Mouse (Mus musculus): ENCODE data around the gene Defb47. TPM values are rescaled to one million over a fixed set of nuclear protein-coding genes. Genes with fewer than 3 reads are reported as not detected.

The Defb47 gene
- polyA plus RNA-seq, 1 experiment, result not detected

DNA sequence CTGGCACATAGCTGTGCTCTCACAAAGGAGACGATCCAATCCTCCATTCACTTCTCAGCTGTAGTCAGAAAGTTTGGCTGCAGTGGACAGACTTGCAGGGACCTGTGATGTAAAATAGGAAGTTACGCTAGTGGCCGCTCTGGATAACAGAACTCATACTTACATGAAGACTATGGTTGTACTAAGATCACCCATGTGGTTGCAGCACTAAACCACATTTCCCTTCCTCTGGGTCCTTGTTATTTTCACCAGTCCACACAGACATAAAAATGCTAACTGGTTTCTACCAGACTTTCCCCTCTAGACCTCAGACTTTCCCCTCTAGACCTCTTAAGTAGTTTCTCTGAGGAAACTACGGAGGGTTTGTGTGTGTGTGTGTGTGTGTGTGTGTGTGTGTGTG, 1.1 kb downstream of the Defb47 start:
- TF ChIP-seq CTCF (IDR thresholded peaks at IDR 0.05; ENCODE audit: borderline replicate concordance, insufficient read depth, low read length), result no peak
- TF ChIP-seq POLR2A (IDR thresholded peaks at IDR 0.05; ENCODE audit: low read depth, low read length), result no peak
- Histone ChIP-seq H3K4me1 (ENCODE audit: control insufficient read depth, insufficient read depth, low read length) (no peaks in the 10 kb centered on the region; the same call in 1 of the 2 replicates), H3K4me3 (ENCODE audit: insufficient read depth, low read length) (no peak overlapping the region), H3K27ac (ENCODE audit: insufficient read depth, low read length) (no peak overlapping the region)

DNA sequence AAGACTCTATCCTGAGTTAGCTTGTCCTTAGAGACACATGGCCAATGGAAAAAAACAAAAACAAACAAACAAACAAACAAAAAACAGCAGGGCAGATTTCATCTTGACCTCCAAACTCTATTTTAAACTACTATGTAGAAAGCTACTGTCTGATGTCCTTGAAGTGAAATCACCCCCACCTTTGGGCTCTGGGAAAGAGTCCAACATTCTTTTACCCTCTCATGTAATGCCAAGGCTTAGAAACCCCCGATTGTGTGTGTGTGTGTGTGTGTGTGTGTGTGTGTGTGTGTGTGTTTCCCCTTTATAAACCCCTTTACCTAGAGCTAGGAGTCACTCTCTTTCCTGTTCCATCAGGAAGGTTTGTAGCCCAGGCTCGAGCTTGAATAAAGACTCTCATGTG, 4.7 kb downstream of the Defb47 start:
- TF ChIP-seq POLR2A (IDR thresholded peaks at IDR 0.05; ENCODE audit: low read depth, low read length) (no peak), CTCF (IDR thresholded peaks at IDR 0.05; ENCODE audit: borderline replicate concordance, insufficient read depth, low read length) (no peak)
- no peak overlapping the region for H3K4me3 ChIP-seq (ENCODE audit: insufficient read depth, low read length)
- no peaks in the 10 kb centered on the region; the same call in 1 of the 2 replicates for H3K4me1 ChIP-seq (ENCODE audit: control insufficient read depth, insufficient read depth, low read length)
- H3K27ac ChIP-seq (ENCODE audit: insufficient read depth, low read length), result no peak overlapping the region

DNA sequence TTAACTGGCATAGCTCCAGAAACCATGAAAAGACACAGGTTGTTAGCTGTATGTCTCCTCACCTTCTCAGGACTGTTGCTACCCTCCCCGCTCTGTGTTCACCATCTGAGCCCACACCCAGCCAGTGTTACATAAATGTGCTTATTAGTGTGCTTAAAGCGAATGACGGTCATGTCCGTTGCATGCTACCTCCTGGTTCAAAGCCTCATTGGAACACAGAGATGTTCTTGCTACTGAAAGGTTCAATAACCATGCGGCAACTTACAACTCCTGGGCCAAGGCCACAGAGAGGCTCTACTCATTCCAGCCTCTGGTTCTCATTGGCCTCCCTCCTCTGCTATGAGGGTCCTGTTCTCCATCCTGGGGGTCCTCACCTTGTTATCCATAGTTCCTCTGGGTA, 13.6 kb downstream of the Defb47 start, which contains the start of gene Defb43:
Gene Defb43, plus strand, starts transcription at position 301 of the 400 bp plus-strand sequence.
- H3K4me3 ChIP-seq (ENCODE audit: insufficient read depth, low read length), result no peak within 1 kb of the TSS
- TF ChIP-seq POLR2A (IDR thresholded peaks at IDR 0.05; ENCODE audit: low read depth, low read length), result no peak
- TF ChIP-seq CTCF (IDR thresholded peaks at IDR 0.05; ENCODE audit: borderline replicate concordance, insufficient read depth, low read length), result no peak

DNA sequence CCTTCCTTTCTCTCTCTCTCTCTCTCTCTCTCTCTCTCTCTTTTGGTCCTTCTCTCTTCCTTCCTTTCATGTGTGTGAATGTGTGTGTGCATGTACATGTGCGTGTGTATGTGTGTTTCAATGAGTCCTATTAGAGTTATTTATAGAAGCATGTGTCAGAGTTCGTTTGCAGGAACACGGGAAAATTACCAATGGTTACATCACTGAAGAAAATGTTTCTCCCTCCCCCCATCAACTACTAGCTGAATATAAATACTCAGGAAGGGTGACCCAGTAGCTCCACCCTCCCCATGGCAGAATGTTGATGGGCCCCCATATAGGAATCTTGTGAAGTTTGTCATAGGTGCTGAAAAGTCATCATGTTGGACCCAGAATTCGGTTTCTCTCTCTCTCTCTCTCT, 15.2 kb downstream of the Defb47 start:
- TF ChIP-seq CTCF (IDR thresholded peaks at IDR 0.05; ENCODE audit: borderline replicate concordance, insufficient read depth, low read length) (no peak), POLR2A (IDR thresholded peaks at IDR 0.05; ENCODE audit: low read depth, low read length) (no peak)
- H3K27ac ChIP-seq (ENCODE audit: insufficient read depth, low read length), result 0 out of 2 replicates have a peak overlapping the region, but pooled peaks have one; percentile 0

More for the DNA sequence above, 13.6 kb downstream of the Defb47 start, which contains the start of gene Defb43:
- Histone ChIP-seq H3K4me1 (ENCODE audit: control insufficient read depth, insufficient read depth, low read length) (peaks cover 5% of the 10 kb centered on the region), H3K27ac (ENCODE audit: insufficient read depth, low read length) (no peak within 1 kb of the TSS)

DNA sequence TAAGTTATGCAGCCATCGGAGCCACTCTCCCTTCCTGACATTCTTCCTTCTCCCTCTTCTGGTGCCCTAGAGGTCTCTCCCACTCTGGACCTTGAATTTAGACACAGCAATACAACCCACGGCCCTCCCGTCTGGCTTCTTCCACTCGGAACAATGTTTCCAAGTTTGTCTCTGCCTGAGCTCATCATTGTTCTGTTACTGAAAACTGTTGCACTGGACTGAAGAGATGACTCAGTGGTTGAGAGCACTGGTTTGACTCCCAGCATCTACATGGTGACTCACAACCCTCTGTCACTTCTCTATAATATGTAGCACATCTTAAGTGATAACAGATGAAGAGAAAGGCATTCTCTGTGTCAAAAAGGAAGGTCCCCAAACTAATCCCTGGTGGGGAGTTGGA, 16.8 kb downstream of the Defb47 start:
- H3K4me3 ChIP-seq (ENCODE audit: insufficient read depth, low read length), result no peak overlapping the region
- peaks cover 5% of the 10 kb centered on the region for H3K4me1 ChIP-seq (ENCODE audit: control insufficient read depth, insufficient read depth, low read length)
- TF ChIP-seq CTCF (IDR thresholded peaks at IDR 0.05; ENCODE audit: borderline replicate concordance, insufficient read depth, low read length) (no peak), POLR2A (IDR thresholded peaks at IDR 0.05; ENCODE audit: low read depth, low read length) (no peak)
- H3K27ac ChIP-seq (ENCODE audit: insufficient read depth, low read length), result peak overlapping the region; percentile 85

More for the DNA sequence above, 15.2 kb downstream of the Defb47 start:
- Histone ChIP-seq H3K4me3 (ENCODE audit: insufficient read depth, low read length) (no peak overlapping the region), H3K4me1 (ENCODE audit: control insufficient read depth, insufficient read depth, low read length) (peaks cover 5% of the 10 kb centered on the region)

DNA sequence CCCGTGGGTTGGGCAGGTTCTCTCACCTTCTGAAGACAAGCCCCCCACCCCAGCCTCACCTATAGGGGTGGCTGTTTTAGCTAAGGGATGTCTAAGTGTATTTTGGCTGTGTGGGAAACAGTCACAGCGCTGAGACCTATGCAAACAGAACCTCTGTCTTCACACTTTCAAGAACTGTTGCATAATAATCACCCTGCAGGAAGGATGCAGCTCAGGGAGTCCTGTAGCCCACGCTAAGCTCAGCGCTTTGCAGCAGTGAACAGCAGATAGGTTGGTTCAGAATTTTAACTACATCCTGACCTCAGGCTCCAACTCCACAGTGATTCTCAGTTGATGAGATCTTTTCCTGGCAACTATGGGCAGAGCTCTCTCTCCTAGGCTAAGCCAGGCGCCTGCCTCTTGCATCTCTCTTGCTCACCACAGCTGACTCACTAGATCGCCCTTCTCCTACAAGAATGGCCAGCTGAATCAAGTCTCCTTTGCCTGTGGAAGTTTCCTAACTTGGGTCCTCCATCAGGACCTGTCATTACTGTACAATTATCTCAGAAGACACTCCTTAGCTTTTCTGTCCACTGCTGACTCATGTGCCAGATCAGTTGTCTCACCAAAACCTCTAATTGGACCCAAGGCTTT, 22.8 kb downstream of the Defb47 start:
- Histone ChIP-seq H3K4me3 (ENCODE audit: insufficient read depth, low read length) (no peak overlapping the region), H3K4me1 (ENCODE audit: control insufficient read depth, insufficient read depth, low read length) (peaks cover 9% of the 10 kb centered on the region; the same call in 1 of the 2 replicates), H3K27ac (ENCODE audit: insufficient read depth, low read length) (peak overlapping the region; percentile 88)
- TF ChIP-seq CTCF (IDR thresholded peaks at IDR 0.05; ENCODE audit: borderline replicate concordance, insufficient read depth, low read length) (no peak), POLR2A (IDR thresholded peaks at IDR 0.05; ENCODE audit: low read depth, low read length) (no peak)

DNA sequence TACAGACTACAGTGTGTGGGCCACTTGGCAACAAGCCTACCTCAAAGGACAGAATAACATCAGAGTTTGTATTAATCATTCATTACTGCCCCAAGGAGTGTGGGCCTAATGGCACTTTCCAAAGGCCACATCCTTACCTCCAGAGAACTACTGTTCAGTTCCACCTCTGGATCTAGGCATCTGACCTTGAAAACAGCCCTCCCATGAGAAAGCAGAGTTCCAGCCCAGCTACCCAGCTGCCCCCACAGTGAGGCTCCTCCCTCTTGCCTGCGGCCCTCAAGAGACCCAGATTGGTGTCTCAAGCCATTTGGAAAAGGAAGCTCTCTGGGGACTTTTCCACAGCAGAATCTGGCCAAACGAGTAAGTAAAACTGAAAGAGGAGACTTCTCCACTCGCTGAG, 48.8 kb downstream of the Defb47 start, which contains the start of gene Defb42:
Gene Defb42, plus strand, starts transcription at position 301 of the 400 bp plus-strand sequence.
- Histone ChIP-seq H3K4me1 (ENCODE audit: control insufficient read depth, insufficient read depth, low read length) (no peaks in the 10 kb centered on the region), H3K27ac (ENCODE audit: insufficient read depth, low read length) (no peak within 1 kb of the TSS), H3K4me3 (ENCODE audit: insufficient read depth, low read length) (no peak within 1 kb of the TSS)
- TF ChIP-seq CTCF (IDR thresholded peaks at IDR 0.05; ENCODE audit: borderline replicate concordance, insufficient read depth, low read length) (no peak), POLR2A (IDR thresholded peaks at IDR 0.05; ENCODE audit: low read depth, low read length) (no peak)

DNA sequence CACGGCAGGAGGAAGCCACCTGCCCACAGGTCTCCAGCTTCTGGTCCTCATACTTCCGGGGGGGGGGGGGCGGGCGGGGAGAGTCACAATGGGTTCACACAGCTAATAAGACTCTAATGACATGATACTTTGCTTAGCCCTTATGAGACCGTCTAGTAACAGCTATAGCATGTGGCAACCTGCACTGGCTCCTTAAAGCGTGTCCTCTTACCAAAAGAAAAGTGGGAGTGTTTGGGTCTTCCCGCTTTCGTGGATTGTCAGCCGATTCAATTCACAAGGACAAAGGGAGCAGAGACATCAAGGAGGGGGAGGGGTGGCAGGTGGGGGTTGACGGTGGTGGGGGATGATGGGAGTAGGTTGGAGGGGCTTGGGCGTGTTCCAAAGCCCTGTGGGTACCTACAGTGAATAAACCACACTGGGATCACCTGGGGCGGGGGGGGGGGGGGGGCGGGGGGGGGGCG, 52.1 kb downstream of the Defb47 start, which contains the start of gene Defb30:
Gene Defb30, minus strand, starts transcription at position 51 of the 461 bp plus-strand sequence.
- no peak within 1 kb of the TSS for H3K4me3 ChIP-seq (ENCODE audit: insufficient read depth, low read length)
- no peaks in the 10 kb centered on the region for H3K4me1 ChIP-seq (ENCODE audit: control insufficient read depth, insufficient read depth, low read length)
- no peak within 1 kb of the TSS for H3K27ac ChIP-seq (ENCODE audit: insufficient read depth, low read length)
- no peak for TF ChIP-seq POLR2A (IDR thresholded peaks at IDR 0.05; ENCODE audit: low read depth, low read length)
- no peak for TF ChIP-seq CTCF (IDR thresholded peaks at IDR 0.05; ENCODE audit: borderline replicate concordance, insufficient read depth, low read length)

Other genes with a start within 250 kb of the Defb47 start
- gene Ints6, start 236.9 kb upstream of the Defb47 start, polyA plus RNA-seq (2011; ENCODE audit: insufficient read length, low read depth, missing spikeins), result 37.9 and 39.1 TPM in 2 replicates
- gene Wdfy2, start 160.4 kb upstream of the Defb47 start, polyA plus RNA-seq (2011; ENCODE audit: insufficient read length, low read depth, missing spikeins), result 15.1 and 17.5 TPM in 2 replicates
- not detected in 2 replicates for gene Defb48, start 13.6 kb upstream of the Defb47 start, polyA plus RNA-seq (2011; ENCODE audit: insufficient read length, low read depth, missing spikeins)
- not detected in 2 replicates for gene Defb43, start 13.7 kb downstream of the Defb47 start, polyA plus RNA-seq (2011; ENCODE audit: insufficient read length, low read depth, missing spikeins)
- gene Defb42, start 48.9 kb downstream of the Defb47 start, polyA plus RNA-seq (2011; ENCODE audit: insufficient read length, low read depth, missing spikeins), result not detected in 2 replicates
- gene Defb30, start 51.9 kb downstream of the Defb47 start, polyA plus RNA-seq (2011; ENCODE audit: insufficient read length, low read depth, missing spikeins), result not detected in 2 replicates